Mouse (Mus musculus) layer of hippocampus, adult 18-20 months (tissue): Measurements from ENCODE around the gene Vmn1r37. TPM values are rescaled to one million over a fixed set of nuclear protein-coding genes. Genes with fewer than 3 reads are reported as not detected.
"Not testable (repeated sequence)": the region's sequence is repeated elsewhere in the genome, so short reads cannot be mapped to it uniquely, and the experiment has no call there.

Source experiments
- DNase-seq, 2 experiments: peaks; one replicate each; pipeline ENCODE4 v3.0.0; 2022; ENCODE audit warnings: low spot score in 2 of 2
- long read RNA-seq: library from polyadenylated mRNA; stranded (forward); transcript quantifications from one replicate; pipeline ENCODE4 v2.0.0, GENCODE M21; 2021
- total RNA-seq, 2 experiments: library from RNA; stranded (reverse); gene quantifications; 2 replicates each; pipeline ENCODE4 v1.2.3; 2021

Gene Vmn1r37
- total RNA-seq, result not detected
- long read RNA-seq, result 0 reads

DNA sequence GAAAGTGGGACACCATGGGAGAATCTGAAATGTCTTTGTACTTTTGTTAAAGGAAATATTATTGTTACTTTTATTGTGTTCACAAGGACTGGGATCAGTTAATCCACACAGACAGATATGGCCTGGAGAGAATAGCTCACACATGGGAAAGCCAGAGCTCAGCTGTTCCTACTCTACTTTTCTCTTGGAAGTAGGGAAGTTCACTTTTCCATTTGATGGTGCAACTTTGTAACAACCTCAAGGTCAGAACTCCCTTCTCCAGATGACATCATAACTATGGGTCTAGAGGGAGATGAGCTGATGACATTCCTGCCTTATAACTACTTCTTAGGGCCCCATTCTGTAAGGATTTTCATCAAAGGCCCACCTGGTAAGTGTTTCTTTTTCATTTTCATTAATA lies at the start of gene Vmn1r37:
TSS of gene Vmn1r37 (plus strand) at position 301 of the 400 bp plus-strand sequence.
- not testable (repeated sequence) for DNase-seq

DNA sequence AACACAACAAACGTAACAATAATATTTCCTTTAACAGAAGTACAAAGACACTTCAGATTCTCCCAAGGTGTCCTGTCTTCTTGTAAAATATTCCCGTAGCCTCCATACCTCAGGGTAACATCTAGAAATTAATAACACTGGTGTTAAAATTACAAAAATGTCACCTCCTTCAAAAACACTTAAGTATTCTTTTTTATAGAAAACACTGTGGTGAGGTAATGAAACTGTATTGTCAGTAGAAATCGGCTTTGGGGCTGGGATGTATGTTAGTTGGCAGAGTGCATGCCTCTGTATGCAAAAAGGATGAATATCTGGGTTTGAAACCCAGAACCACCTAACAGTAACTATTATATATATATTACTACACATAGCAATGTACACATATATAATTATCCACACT lies 43.4 kb upstream of the Vmn1r37 start, which contains the start of gene Vmn1r35:
TSS of gene Vmn1r35 (minus strand) at position 101 of the 400 bp plus-strand sequence.
- DNase-seq, result no peak

DNA sequence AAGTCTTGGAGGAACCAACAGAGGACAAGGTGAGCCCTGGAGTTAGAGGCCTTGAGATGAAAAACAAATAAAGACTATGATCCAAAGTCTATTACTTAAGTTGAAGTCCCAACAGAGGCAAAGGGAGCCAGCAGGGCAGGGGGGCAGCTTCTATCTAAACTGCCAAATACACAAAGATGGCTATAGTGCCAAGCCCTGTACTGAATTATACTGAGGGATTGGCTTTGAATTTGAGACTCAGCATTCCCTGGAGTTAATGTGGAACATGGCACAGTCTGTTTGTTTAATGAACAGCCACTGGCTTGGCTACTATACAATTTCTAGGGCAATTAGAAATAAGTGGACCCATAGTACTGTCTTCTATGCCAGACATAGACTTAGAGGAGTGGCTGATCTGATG lies 20.3 kb upstream of the Vmn1r37 start:
- no peak for DNase-seq

DNA sequence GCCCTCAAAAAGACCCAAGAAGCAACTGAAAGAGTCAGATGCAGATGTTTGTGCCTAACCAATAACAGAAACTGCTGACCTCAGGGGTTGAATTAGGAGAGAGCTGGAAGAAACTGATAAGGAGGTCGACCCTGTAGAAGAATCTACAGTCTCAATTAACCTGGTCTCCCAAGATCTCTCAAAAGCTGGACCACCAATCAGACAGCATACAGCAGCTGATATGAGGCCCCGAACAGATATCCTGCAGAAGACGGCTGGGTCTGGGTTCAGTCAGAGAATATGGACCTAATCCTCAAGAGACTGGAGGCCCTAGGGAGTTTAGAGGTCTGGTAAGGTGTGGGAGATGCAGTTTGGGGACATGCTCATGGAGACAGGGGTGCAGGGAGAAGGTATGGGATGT lies 15.3 kb upstream of the Vmn1r37 start:
- no peak for DNase-seq

DNA sequence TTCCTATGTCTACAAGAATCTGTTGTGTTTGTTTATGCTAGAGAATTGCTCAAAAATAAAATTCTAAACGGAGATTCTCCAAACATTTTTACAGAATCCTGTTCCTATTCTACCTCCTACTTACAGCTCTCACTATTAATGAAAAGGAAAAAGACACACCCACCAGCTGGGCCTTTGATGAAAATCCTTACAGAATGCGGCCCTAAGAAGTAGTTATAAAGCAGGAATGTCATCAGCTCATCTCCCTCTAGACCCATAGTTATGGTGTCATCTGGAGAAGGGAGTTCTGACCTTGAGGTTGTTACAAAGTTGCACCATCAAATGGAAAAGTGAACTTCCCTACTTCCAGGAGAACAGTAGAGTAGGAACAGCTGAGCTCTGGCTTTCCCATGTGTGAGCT lies 10.1 kb upstream of the Vmn1r37 start, which contains the start of gene Vmn1r36:
TSS of gene Vmn1r36 (minus strand) at position 101 of the 400 bp plus-strand sequence.
- DNase-seq, result not testable (repeated sequence)

DNA sequence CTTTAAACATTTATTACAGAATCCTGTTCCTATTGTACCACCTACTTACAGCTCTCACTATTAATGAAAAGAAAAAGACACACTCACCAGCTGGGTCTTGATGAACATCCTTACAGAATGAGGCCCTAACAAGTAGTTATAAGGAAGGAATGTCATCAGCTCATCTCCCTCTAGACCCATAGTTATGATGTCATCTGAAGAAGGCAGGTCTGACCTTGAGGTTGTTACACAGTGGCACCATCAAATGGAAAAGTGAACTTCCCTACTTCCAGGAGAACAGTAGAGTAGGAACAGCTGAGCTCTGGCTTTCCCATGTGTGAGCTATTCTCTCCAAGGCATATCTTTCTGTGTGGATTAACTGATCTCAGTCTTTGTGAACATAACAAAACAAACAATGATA lies 53.3 kb downstream of the Vmn1r37 start, which contains the start of gene Vmn1r38:
TSS of gene Vmn1r38 (minus strand) at position 101 of the 400 bp plus-strand sequence.
- not testable (repeated sequence) for DNase-seq

Other genes with a start within 250 kb of the Vmn1r37 start
- 1 to 10 TPM; 5.0 to 5.2 TPM for gene Mad2l1, start 194.0 kb upstream of the Vmn1r37 start, total RNA-seq
- gene Vmn1r32, start 169.3 kb upstream of the Vmn1r37 start, total RNA-seq, result not detected
- gene Vmn1r33, start 111.1 kb upstream of the Vmn1r37 start, total RNA-seq, result not detected
- not detected for gene Vmn1r34, start 85.5 kb upstream of the Vmn1r37 start, total RNA-seq
- gene Vmn1r35, start 43.5 kb upstream of the Vmn1r37 start, total RNA-seq, result not detected
- gene Vmn1r36, start 10.2 kb upstream of the Vmn1r37 start, total RNA-seq, result not detected
- not detected for gene Vmn1r38, start 53.2 kb downstream of the Vmn1r37 start, total RNA-seq
- gene Vmn1r39, start 81.2 kb downstream of the Vmn1r37 start, total RNA-seq, result not detected
- gene Gng12, start 167.0 kb downstream of the Vmn1r37 start, total RNA-seq, result 10 to 100 TPM; 67.2 to 69.9 TPM